Mouse (Mus musculus): ENCODE results near the gene Map3k6.

DNA sequence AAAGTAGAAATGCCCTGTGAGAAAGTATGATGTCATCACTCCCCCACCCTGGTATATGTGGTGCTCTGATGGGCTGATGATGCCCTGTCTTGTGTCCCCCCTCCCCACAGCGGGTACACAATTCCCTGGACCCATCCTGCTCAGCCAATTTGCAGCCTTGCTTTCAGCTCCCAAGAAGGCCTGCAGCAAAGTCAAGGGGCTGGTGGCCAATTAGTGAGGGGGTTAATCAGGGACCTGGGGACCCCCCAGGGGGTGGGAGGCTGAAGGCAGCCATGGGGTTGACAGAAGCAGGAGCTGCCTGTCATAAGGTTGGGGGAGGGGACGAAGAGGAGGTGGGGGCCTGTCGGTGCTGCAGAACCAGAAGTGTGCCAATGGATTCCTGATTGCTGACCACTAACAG, 37.0 kb upstream of the Map3k6 start:
- TF ChIP-seq CTCF (IDR thresholded peaks at IDR 0.05; ENCODE audit: control insufficient read depth, insufficient read depth, insufficient replicate concordance, low read depth, low read length) (no peak), POLR2A (IDR thresholded peaks at IDR 0.05; ENCODE audit: control insufficient read depth, low read depth, low read length) (no peak)

Measured in testis, adult 2 months (tissue).